Mouse (Mus musculus) limb, embryonic 11.5 days (tissue): ENCODE measurements around the gene Pycr2. TPM values are rescaled to one million over a fixed set of nuclear protein-coding genes. Genes with fewer than 3 reads are reported as not detected.

Source experiments
- ATAC-seq: fragments of 200-750 bp; cut with Nextera tagmentation; 2 replicates; pipeline ENCODE4 v1.8.0; 2017; ENCODE audit warnings: low read depth; ENCODE audit not compliant: insufficient number of reproducible peaks, low FRiP score, low TSS enrichment
- DNase-seq: peaks from one replicate; pipeline ENCODE4 v3.0.0-alpha.2; 2015; ENCODE audit warnings: low spot score
- H3K27ac ChIP-seq: fragments of 300-500 bp; sonication (generic); replicated peaks from 2 replicates; pipeline ENCODE4 v1.5.1; 2014; ENCODE audit warnings: low read depth, mild to moderate bottlenecking, low read length
- H3K27me3 ChIP-seq: fragments of 300-500 bp; sonication (generic); 2 replicates; pipeline ENCODE4 v1.6.1; 2014; ENCODE audit warnings: mild to moderate bottlenecking, low read length, mixed read lengths; ENCODE audit not compliant: control insufficient read depth, insufficient read depth
- H3K36me3 ChIP-seq: fragments of 300-500 bp; sonication (generic); 2 replicates; pipeline ENCODE4 v1.6.1; 2014; ENCODE audit warnings: mild to moderate bottlenecking, low read length, moderate library complexity, mixed read lengths; ENCODE audit not compliant: control insufficient read depth, insufficient read depth
- H3K4me1 ChIP-seq: fragments of 300-500 bp; sonication (generic); 2 replicates; pipeline ENCODE4 v1.6.1; 2014; ENCODE audit warnings: low read length, mixed read lengths; ENCODE audit not compliant: control insufficient read depth, insufficient read depth
- H3K4me2 ChIP-seq: fragments of 300-500 bp; sonication (generic); 2 replicates; pipeline ENCODE4 v1.6.1; 2014; ENCODE audit warnings: low read depth, mild to moderate bottlenecking, moderate library complexity; ENCODE audit not compliant: severe bottlenecking
- H3K4me3 ChIP-seq: fragments of 300-500 bp; sonication (generic); 2 replicates; pipeline ENCODE4 v1.5.1; 2014; ENCODE audit warnings: low read depth, low read length
- H3K9ac ChIP-seq: fragments of 300-500 bp; sonication (generic); 2 replicates; pipeline ENCODE4 v1.6.1; 2014; ENCODE audit warnings: mild to moderate bottlenecking, low read length
- H3K9me3 ChIP-seq: fragments of 300-500 bp; sonication (generic); 2 replicates; pipeline ENCODE4 v1.6.1; 2016; ENCODE audit warnings: low read length; ENCODE audit not compliant: control insufficient read depth
- WGBS: fragments of 180-500 bp; shearing (Covaris S2); extraction: QIAGEN DNeasy Blood & Tissue Kit; methylation state at CpG from one replicate; pipeline ENCODE4 v1.1.7; 2014; 5-methylcytosine and 5-hydroxymethylcytosine counted together
- polyA plus RNA-seq: library from polyadenylated mRNA; unstranded; fragments of >200 nt; fragmentation: Nextera tagmentation; extraction: Ambion mirVana; gene quantifications from 2 replicates; pipeline ENCODE4 v1.2.1, GENCODE M21; 2014

Gene Pycr2
- polyA plus RNA-seq, 1 experiment from 2014 or later, result 137 TPM

DNA sequence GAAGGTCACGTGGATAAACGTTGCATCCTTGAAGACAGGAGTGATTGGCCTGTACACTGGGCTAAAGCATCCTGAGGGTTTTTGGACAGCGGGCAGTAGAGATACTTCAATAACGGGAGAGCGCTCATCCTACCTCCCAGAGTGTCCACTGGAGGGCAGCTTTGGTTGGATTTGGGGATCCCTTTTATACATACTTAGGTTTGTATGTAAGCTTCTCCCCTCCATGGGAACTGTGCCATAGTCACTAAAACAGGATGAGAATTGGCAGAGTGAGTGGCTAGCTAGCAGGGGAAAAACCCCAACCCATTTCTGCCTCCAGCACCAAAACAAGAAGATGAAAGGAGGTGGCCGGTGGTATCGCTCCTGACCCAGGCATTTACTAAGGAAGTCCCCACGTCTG is 7.0 kb downstream of the Pycr2 start:
- no peaks in the 10 kb centered on the region for H3K9me3 ChIP-seq
- DNase-seq, result no peak
- no peaks in the 10 kb centered on the region for H3K27me3 ChIP-seq
- no peak overlapping the region for H3K4me2 ChIP-seq
- no peak for ATAC-seq
- WGBS, result 55% methylated on average over 8 of the region's 8 CpGs
- no peak overlapping the region for H3K27ac ChIP-seq
- peaks cover 6% of the 10 kb centered on the region for H3K4me1 ChIP-seq
- no peak overlapping the region for H3K4me3 ChIP-seq
- H3K9ac ChIP-seq, result no peak overlapping the region
- H3K36me3 ChIP-seq, result peaks cover 17% of the 10 kb centered on the region

DNA sequence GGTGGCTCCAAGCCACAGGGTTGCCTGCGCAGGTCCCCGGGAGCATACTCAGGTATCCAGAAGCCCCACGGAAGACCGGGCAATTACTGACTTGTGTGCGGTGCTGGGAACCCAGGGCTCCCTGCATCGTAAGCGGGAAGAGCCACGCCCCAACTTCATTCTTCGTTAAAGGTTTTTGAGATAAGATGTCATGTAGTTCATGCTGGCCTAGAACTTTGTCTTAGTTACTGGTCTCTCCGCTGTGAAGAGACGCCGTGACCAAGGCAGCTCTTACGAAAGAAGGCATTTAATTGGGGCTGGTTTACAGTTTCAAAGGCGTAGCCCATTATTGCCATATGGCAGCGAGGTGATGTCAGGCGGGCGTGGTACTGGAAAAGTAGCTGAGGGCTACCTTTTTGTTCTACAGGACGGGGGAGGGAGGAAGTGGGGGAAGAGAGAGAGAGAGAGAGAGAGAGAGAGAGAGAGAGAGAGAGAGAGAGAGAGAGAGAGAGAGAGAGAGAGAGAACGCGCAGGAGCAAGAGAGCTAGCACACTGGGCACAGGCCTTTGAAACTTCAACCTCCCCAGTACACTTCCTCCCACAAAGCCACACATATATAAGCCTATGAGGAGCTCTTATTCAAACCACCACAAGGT is 7.7 kb downstream of the Pycr2 start:
- H3K4me3 ChIP-seq, result no peak overlapping the region
- peak overlapping the region; percentile 22; the same call in 1 of the 2 replicates for H3K4me2 ChIP-seq
- DNase-seq (peak; percentile 49), ATAC-seq (no peak)
- H3K27me3 ChIP-seq, result no peaks in the 10 kb centered on the region
- H3K9me3 ChIP-seq, result no peaks in the 10 kb centered on the region
- H3K9ac ChIP-seq, result no peak overlapping the region
- no peak overlapping the region for H3K27ac ChIP-seq
- peaks cover 11% of the 10 kb centered on the region for H3K36me3 ChIP-seq
- 33% methylated on average over 19 of the region's 20 CpGs for WGBS
- H3K4me1 ChIP-seq, result peaks cover 6% of the 10 kb centered on the region

DNA sequence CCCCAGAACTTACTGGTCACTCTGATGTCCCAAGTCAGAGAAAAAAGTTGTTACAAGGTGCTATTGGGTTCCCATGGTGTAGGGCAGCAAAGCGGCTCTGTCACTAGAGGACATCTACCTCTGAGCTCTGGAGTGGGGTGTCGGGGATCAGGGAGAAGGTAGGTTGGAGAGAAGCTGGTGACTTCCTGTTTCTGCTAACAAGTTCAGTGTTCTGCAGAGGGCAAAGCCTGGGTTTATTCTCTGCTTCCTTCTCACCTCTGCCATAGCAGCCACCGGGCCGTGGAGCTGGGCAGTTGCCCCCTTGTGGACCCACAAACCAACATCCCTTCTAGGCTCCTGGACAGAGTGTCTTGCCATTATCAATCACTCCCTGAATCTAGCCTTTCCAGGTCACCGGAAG is 8.7 kb downstream of the Pycr2 start:
- Histone ChIP-seq H3K4me1 (peaks cover 6% of the 10 kb centered on the region), H3K4me3 (no peak overlapping the region), H3K27ac (no peak overlapping the region), H3K9me3 (no peaks in the 10 kb centered on the region), H3K36me3 (peaks cover 2% of the 10 kb centered on the region; the same call in 1 of the 2 replicates), H3K9ac (no peak overlapping the region), H3K27me3 (no peaks in the 10 kb centered on the region), H3K4me2 (no peak overlapping the region)
- 90% methylated on average over 5 of the region's 5 CpGs for WGBS
- ATAC-seq (no peak), DNase-seq (no peak)

DNA sequence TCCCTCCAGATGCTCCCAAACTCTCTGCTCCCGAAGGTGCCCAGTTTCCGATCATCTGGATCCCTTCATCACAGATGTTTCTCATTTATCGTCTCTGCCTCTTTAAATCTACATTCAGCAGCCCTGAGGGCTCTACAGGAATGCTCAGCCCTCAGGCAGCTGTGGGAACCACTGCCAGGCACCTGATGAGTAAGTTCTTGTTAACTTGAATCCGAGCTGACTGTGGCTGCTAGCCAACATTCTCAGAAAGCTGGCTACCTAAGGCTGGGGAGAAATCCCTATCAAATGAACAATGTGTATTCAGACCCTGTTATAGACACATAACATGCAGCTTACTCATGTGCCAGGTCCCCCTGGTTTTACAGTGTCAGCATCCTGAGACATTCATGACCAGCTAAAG is 9.7 kb downstream of the Pycr2 start:
- ATAC-seq (peak; percentile 49; the same call in 1 of the 2 replicates), DNase-seq (peak; percentile 64)
- WGBS, result 13% methylated on average over 4 of the region's 4 CpGs
- no peaks in the 10 kb centered on the region for H3K9me3 ChIP-seq
- no peak overlapping the region for H3K9ac ChIP-seq
- H3K4me3 ChIP-seq, result no peak overlapping the region
- H3K4me2 ChIP-seq, result no peak overlapping the region
- H3K4me1 ChIP-seq, result peaks cover 6% of the 10 kb centered on the region
- H3K36me3 ChIP-seq, result no peaks in the 10 kb centered on the region
- H3K27me3 ChIP-seq, result no peaks in the 10 kb centered on the region
- no peak overlapping the region for H3K27ac ChIP-seq

DNA sequence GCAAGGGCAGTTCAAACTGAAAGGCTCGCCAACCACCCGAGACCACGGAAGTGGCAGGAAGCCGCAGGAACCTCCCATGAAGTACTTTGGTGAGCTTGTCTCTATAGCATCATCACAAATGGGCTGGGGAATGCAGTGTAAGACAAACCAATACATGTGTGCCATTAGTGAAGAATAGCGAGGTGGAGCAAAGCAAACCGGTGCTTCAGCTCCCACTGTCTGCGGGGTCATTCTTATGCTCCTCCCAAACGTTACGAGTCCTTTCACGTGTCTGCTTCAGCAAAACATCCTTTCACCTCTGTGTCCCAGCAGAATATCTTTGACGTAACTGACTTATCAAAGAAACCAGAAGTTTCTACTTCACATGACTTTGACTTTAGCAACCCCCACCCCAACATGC is 12.3 kb downstream of the Pycr2 start:
- ATAC-seq (no peak), DNase-seq (no peak)
- WGBS, result 93% methylated on average over 11 of the region's 11 CpGs
- H3K4me3 ChIP-seq, result no peak overlapping the region
- no peak overlapping the region for H3K9ac ChIP-seq
- H3K4me1 ChIP-seq, result peaks cover 5% of the 10 kb centered on the region
- no peaks in the 10 kb centered on the region for H3K36me3 ChIP-seq
- H3K9me3 ChIP-seq, result no peaks in the 10 kb centered on the region
- H3K27ac ChIP-seq, result no peak overlapping the region
- H3K4me2 ChIP-seq, result no peak overlapping the region
- no peaks in the 10 kb centered on the region for H3K27me3 ChIP-seq

DNA sequence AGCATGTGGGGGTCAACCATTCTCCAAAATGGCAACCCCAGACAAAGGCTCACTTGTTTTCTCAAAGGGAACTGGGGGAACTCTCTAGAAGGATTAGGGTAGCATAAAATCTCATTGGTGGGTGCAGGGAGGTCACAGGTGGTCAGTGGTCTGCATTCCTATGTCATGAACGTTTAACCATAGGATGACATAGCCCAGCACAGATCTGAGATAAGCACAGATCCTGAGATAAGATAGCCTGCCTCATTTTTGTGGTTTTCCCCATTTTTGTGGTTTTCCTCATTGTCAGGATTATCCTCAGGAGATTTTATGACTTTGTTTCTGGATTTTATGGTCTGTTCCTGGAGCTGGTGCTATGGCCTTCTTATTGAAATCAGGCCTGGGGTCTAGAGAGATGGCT is 13.0 kb downstream of the Pycr2 start:
- H3K9me3 ChIP-seq, result no peaks in the 10 kb centered on the region
- no peak overlapping the region for H3K27ac ChIP-seq
- 41% methylated on average over 1 of the region's 1 CpGs for WGBS
- no peaks in the 10 kb centered on the region for H3K27me3 ChIP-seq
- peaks cover 3% of the 10 kb centered on the region; the same call in 1 of the 2 replicates for H3K4me1 ChIP-seq
- ATAC-seq, result no peak
- no peak overlapping the region for H3K9ac ChIP-seq
- no peak overlapping the region for H3K4me2 ChIP-seq
- H3K36me3 ChIP-seq, result no peaks in the 10 kb centered on the region
- H3K4me3 ChIP-seq, result no peak overlapping the region
- no peak for DNase-seq

DNA sequence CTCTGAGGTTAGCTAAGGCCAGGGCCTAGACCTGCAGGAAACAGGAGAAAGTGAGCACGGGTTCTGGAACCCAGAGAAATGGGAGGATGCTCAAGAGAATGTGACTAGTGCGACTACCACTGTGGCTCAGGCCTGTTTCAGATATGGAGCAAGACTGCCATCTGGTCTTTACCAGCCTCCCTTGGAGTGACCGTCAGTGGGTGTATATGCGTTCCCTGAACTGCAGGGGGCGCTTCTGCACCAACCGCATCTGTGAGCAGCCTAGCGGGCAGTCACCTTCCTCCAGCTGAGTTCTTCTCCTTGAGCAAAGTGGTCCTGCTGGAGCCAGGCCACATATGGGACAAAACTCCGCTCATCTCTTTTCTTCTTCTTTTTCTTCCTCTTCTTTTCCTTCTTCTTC is 15.6 kb downstream of the Pycr2 start:
- DNase-seq, result peak; percentile 62
- Histone ChIP-seq H3K27me3 (no peaks in the 10 kb centered on the region), H3K27ac (no peak overlapping the region), H3K9me3 (no peaks in the 10 kb centered on the region), H3K9ac (no peak overlapping the region), H3K4me3 (no peak overlapping the region), H3K36me3 (no peaks in the 10 kb centered on the region), H3K4me2 (no peak overlapping the region), H3K4me1 (no peaks in the 10 kb centered on the region)
- no peak for ATAC-seq
- WGBS, result 35% methylated on average over 8 of the region's 8 CpGs

DNA sequence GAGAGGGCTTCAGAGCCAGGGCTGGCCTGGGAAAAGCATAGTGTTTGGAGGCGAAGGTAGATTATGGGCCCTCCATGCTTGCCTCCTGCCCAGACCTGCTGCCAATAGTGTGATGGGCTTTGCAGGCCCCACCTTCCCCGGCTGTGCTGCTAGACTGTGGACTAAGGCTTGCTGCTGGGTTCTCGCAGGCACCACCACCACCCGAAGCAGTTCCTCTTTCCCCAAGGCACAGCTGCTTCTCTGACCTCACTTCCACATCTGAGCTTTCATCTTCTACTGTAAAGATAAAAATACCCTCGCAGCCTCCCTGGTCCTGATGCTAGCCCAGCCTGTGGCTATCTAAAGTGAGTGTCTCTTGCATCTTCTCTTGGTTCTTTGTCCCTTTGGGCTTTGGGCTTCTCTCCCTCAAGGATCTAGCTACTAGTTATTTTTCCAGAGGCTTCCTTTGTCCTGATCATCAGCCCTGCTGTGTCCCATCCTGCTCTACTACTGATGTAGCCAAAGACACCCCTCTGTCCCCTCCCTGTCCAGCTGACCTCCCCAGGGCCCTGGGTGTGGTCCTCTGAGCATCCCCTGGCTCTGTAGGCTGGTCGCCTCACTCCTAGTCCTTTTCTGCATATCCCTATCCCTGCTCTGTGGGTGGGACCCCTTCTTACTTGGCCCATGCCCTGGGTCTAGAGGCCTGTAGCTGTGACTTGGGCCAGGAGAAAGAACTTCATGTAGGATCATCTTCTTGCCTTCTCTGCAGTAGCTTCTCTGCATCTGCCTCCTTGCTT is 18.4 kb downstream of the Pycr2 start:
- no peaks in the 10 kb centered on the region for H3K9me3 ChIP-seq
- ATAC-seq, result no peak
- no peak overlapping the region for H3K4me2 ChIP-seq
- no peak overlapping the region for H3K9ac ChIP-seq
- WGBS, result 61% methylated on average over 6 of the region's 6 CpGs
- no peaks in the 10 kb centered on the region for H3K27me3 ChIP-seq
- no peak overlapping the region for H3K4me3 ChIP-seq
- DNase-seq, result no peak
- H3K27ac ChIP-seq, result no peak overlapping the region
- no peaks in the 10 kb centered on the region for H3K4me1 ChIP-seq
- H3K36me3 ChIP-seq, result no peaks in the 10 kb centered on the region
